Mouse (Mus musculus) MEL (cell line): ENCODE results near the gene Epb41l1. TPM values are rescaled to one million over a fixed set of nuclear protein-coding genes. Genes with fewer than 3 reads are reported as not detected.

Experiments
- DNase-seq: peaks from one replicate; pipeline ENCODE4 v3.0.0; 2011; ENCODE audit warnings: low read depth, low spot score
- H3K27ac ChIP-seq: 2 replicates; pipeline ENCODE4 v1.5.1; 2012; ENCODE audit warnings: low read depth, mild to moderate bottlenecking, control low read depth, low read length, moderate library complexity; ENCODE audit not compliant: control insufficient read depth
- H3K27me3 ChIP-seq, 2 experiments: fragments of 150-350 bp in 1 of 2; sonication (generic) in 1 of 2; 2 replicates each; pipeline ENCODE4 v1.6.1; 2012; ENCODE audit warnings: low read length in 2 of 2, mild to moderate bottlenecking in 2 of 2, improper control_type of control experiment in 1 of 2, moderate library complexity in 1 of 2; ENCODE audit not compliant: insufficient read depth in 2 of 2, control insufficient read depth in 1 of 2
- H3K36me3 ChIP-seq, 2 experiments: 2 replicates each; pipeline ENCODE4 v1.6.1; 2012 to 2014; ENCODE audit warnings: low read length in 2 of 2, improper control_type of control experiment in 1 of 2, inconsistent platforms in 1 of 2, mild to moderate bottlenecking in 1 of 2; ENCODE audit not compliant: insufficient read depth in 2 of 2, control insufficient read depth in 1 of 2
- H3K4me1 ChIP-seq, 2 experiments: fragments of 150-350 bp in 1 of 2; sonication (generic) in 1 of 2; 2 replicates each; pipeline ENCODE4 v1.6.1; 2012; ENCODE audit warnings: low read length in 2 of 2, improper control_type of control experiment in 1 of 2, mild to moderate bottlenecking in 1 of 2; ENCODE audit not compliant: insufficient read depth in 2 of 2, control insufficient read depth in 1 of 2
- H3K4me3 ChIP-seq, 2 experiments: fragments of 150-350 bp in 1 of 2; sonication (generic) in 1 of 2; 2 replicates each; pipeline ENCODE4 v1.5.1; 2012; ENCODE audit warnings: low read depth in 2 of 2, low read length in 2 of 2, mild to moderate bottlenecking in 2 of 2, moderate library complexity in 2 of 2, control low read depth in 1 of 2, improper control_type of control experiment in 1 of 2; ENCODE audit not compliant: control insufficient read depth in 1 of 2, insufficient read depth in 1 of 2
- H3K79me2 ChIP-seq: 2 replicates; pipeline ENCODE4 v1.6.1; 2012; ENCODE audit warnings: mild to moderate bottlenecking, low read length, moderate library complexity; ENCODE audit not compliant: control insufficient read depth, poor library complexity, insufficient read depth
- H3K9ac ChIP-seq: 2 replicates; pipeline ENCODE4 v1.6.1; 2012; ENCODE audit warnings: low read depth, mild to moderate bottlenecking, control low read depth, low read length, moderate library complexity; ENCODE audit not compliant: control insufficient read depth, poor library complexity, severe bottlenecking
- H3K9me3 ChIP-seq: fragments of 150-350 bp; sonication (generic); replicated peaks from 2 replicates; pipeline ENCODE4 v1.6.1; 2012; ENCODE audit warnings: mild to moderate bottlenecking, low read length, improper control_type of control experiment, moderate library complexity; ENCODE audit not compliant: insufficient read depth
- CHD1 ChIP-seq: IDR thresholded peaks from 2 replicates; pipeline ENCODE4 v1.6.1; 2012; ENCODE audit warnings: low read depth, mild to moderate bottlenecking, inconsistent platforms, low read length, improper control_type of control experiment
- E2F4 ChIP-seq: IDR thresholded peaks from 2 replicates; pipeline ENCODE4 v1.6.1; 2011; ENCODE audit warnings: low read depth, low read length, improper control_type of control experiment, borderline replicate concordance
- EP300 ChIP-seq, 2 experiments: IDR thresholded peaks; 2 replicates each; pipeline ENCODE4 v1.6.1; 2011; ENCODE audit warnings: improper control_type of control experiment in 2 of 2, low read length in 2 of 2, low read depth in 1 of 2, mild to moderate bottlenecking in 1 of 2
- ETS1 ChIP-seq: IDR thresholded peaks from 2 replicates; pipeline ENCODE4 v1.6.1; 2012; ENCODE audit warnings: low read depth, mild to moderate bottlenecking, inconsistent platforms, low read length, improper control_type of control experiment, moderate library complexity
- GABPA ChIP-seq: IDR thresholded peaks from 2 replicates; pipeline ENCODE4 v1.6.1; 2012; ENCODE audit warnings: low read depth, mild to moderate bottlenecking, inconsistent platforms, low read length, improper control_type of control experiment, moderate library complexity
- GATA1 ChIP-seq: IDR thresholded peaks from 2 replicates; pipeline ENCODE4 v1.6.1; 2011; ENCODE audit warnings: low read depth, low read length, improper control_type of control experiment
- HCFC1 ChIP-seq: IDR thresholded peaks from 2 replicates; pipeline ENCODE4 v1.6.1; 2012; ENCODE audit warnings: low read depth, mild to moderate bottlenecking, inconsistent platforms, low read length, improper control_type of control experiment, moderate library complexity
- MAFK ChIP-seq: IDR thresholded peaks from 2 replicates; pipeline ENCODE4 v1.6.1; 2011; ENCODE audit warnings: low read depth, mild to moderate bottlenecking, low read length, improper control_type of control experiment, borderline replicate concordance
- MAZ ChIP-seq: IDR thresholded peaks from 2 replicates; pipeline ENCODE4 v1.6.1; 2012; ENCODE audit warnings: low read depth, mild to moderate bottlenecking, inconsistent platforms, low read length, improper control_type of control experiment
- MEF2A ChIP-seq: IDR thresholded peaks from 2 replicates; pipeline ENCODE4 v1.6.1; 2014; ENCODE audit warnings: low read depth, mild to moderate bottlenecking, inconsistent platforms, low read length, improper control_type of control experiment; ENCODE audit not compliant: poor library complexity, insufficient replicate concordance, severe bottlenecking; ENCODE audit errors: extremely low read depth
- MXI1 ChIP-seq: IDR thresholded peaks from 2 replicates; pipeline ENCODE4 v1.6.1; 2011; ENCODE audit warnings: mild to moderate bottlenecking, low read depth, low read length, improper control_type of control experiment
- MYC ChIP-seq: IDR thresholded peaks from 2 replicates; pipeline ENCODE4 v1.6.1; 2011; ENCODE audit warnings: low read depth, mild to moderate bottlenecking, low read length, improper control_type of control experiment, moderate library complexity
- NRF1 ChIP-seq: IDR thresholded peaks from 2 replicates; pipeline ENCODE4 v1.6.1; 2014; ENCODE audit warnings: low read depth, mild to moderate bottlenecking, inconsistent platforms, low read length, improper control_type of control experiment, moderate library complexity; ENCODE audit not compliant: poor library complexity, insufficient read depth, severe bottlenecking
- POLR2A ChIP-seq, 2 experiments: IDR thresholded peaks; 2 replicates each; pipeline ENCODE4 v1.6.1; 2011 to 2012; ENCODE audit warnings: low read length in 2 of 2, mild to moderate bottlenecking in 2 of 2, control low read depth in 1 of 2, improper control_type of control experiment in 1 of 2, low read depth in 1 of 2, moderate library complexity in 1 of 2; ENCODE audit not compliant: control insufficient read depth in 1 of 2, insufficient read depth in 1 of 2, poor library complexity in 1 of 2
- POLR2AphosphoS2 ChIP-seq: IDR thresholded peaks from 2 replicates; pipeline ENCODE4 v1.6.1; 2011; ENCODE audit warnings: low read length, improper control_type of control experiment
- RAD21 ChIP-seq: IDR thresholded peaks from 2 replicates; pipeline ENCODE4 v1.6.1; 2011; ENCODE audit warnings: mild to moderate bottlenecking, low read depth, low read length, improper control_type of control experiment
- RCOR1 ChIP-seq: IDR thresholded peaks from 2 replicates; pipeline ENCODE4 v1.6.1; 2012; ENCODE audit warnings: low read depth, mild to moderate bottlenecking, inconsistent platforms, low read length, improper control_type of control experiment
- SIN3A ChIP-seq: IDR thresholded peaks from 2 replicates; pipeline ENCODE4 v1.6.1; 2012; ENCODE audit warnings: low read length, improper control_type of control experiment, inconsistent platforms
- TBP ChIP-seq: IDR thresholded peaks from 2 replicates; pipeline ENCODE4 v1.8.0; 2011; ENCODE audit warnings: low read depth, low read length, improper control_type of control experiment
- TCF12 ChIP-seq: IDR thresholded peaks from 2 replicates; pipeline ENCODE4 v1.6.1; 2014; ENCODE audit warnings: low read depth, mild to moderate bottlenecking, inconsistent platforms, low read length, improper control_type of control experiment, moderate library complexity
- UBTF ChIP-seq: IDR thresholded peaks from 2 replicates; pipeline ENCODE4 v1.6.1; 2012; ENCODE audit warnings: low read depth, mild to moderate bottlenecking, inconsistent platforms, low read length, improper control_type of control experiment, moderate library complexity, borderline replicate concordance; ENCODE audit not compliant: insufficient read depth
- USF2 ChIP-seq, 2 experiments: IDR thresholded peaks; 2 replicates each; pipeline ENCODE4 v1.6.1; 2011 to 2012; ENCODE audit warnings: improper control_type of control experiment in 2 of 2, low read length in 2 of 2, borderline replicate concordance in 1 of 2, inconsistent platforms in 1 of 2, low read depth in 1 of 2, mild to moderate bottlenecking in 1 of 2; ENCODE audit not compliant: insufficient read depth in 1 of 2
- ZC3H11A ChIP-seq: IDR thresholded peaks from 2 replicates; pipeline ENCODE4 v1.6.1; 2012; ENCODE audit warnings: low read depth, mild to moderate bottlenecking, inconsistent platforms, low read length, improper control_type of control experiment
- ZKSCAN1 ChIP-seq: IDR thresholded peaks from 2 replicates; pipeline ENCODE4 v1.6.1; 2012; ENCODE audit warnings: low read depth, mild to moderate bottlenecking, inconsistent platforms, low read length, improper control_type of control experiment, moderate library complexity
- ZMIZ1 ChIP-seq: IDR thresholded peaks from 2 replicates; pipeline ENCODE4 v1.6.1; 2012; ENCODE audit warnings: low read depth, mild to moderate bottlenecking, inconsistent platforms, low read length, improper control_type of control experiment, moderate library complexity
- ZNF384 ChIP-seq: IDR thresholded peaks from 2 replicates; pipeline ENCODE4 v1.6.1; 2012; ENCODE audit warnings: low read depth, mild to moderate bottlenecking, inconsistent platforms, low read length, improper control_type of control experiment
- polyA plus RNA-seq, 2 experiments: library from polyadenylated mRNA; stranded (reverse) in 1 of 2; unstranded in 1 of 2; fragments of >175 nt in 1 of 2; fragments of >200 nt in 1 of 2; gene quantifications; 2 replicates each; pipeline versions ENCODE4 v1.2.1 to v1.2.4; 2012; ENCODE audit warnings: low replicate concordance in 2 of 2, low read depth in 1 of 2; ENCODE audit not compliant: insufficient read length in 2 of 2, insufficient read depth in 1 of 2, missing spikeins in 1 of 2
- total RNA-seq: library from RNA; depleted of rRNA; stranded (reverse); fragments of 300-350 nt; gene quantifications from 2 replicates; pipeline ENCODE4 v1.2.3, GENCODE M21; 2012

Gene Epb41l1
- total and polyA plus RNA-seq, 3 experiments = 1.5 to 7.3 TPM; not detected in 1

DNA sequence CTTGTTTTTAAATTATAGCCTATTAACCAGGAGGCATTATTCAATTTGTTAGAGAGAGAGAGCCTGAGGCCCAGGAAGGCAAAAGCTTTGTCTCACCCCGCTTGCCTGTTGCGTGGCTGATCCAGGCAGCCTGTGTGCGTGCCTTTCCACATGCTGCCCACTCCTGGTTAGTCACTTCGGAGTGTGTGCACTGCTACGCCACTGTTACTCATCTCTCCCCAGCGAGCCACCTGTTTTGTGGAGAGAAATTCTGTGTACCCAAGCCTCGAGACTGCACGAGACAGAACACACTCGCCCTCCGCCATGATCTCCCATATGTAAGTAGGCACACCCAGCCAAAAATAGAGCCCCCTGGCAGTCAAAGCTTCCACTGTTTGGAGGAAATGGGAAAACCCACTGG lies 40.8 kb upstream of the Epb41l1 start:
- Histone ChIP-seq H3K27ac (no peak overlapping the region), H3K4me1 (no peaks in the 10 kb centered on the region), H3K27me3 (no peaks in the 10 kb centered on the region), H3K9ac (no peak overlapping the region), H3K9me3 (no peaks in the 10 kb centered on the region), H3K4me3 (no peak overlapping the region), H3K79me2 (no peaks in the 10 kb centered on the region), H3K36me3 (no peaks in the 10 kb centered on the region)
- no peak for DNase-seq
- no peak for TF ChIP-seq MXI1
- TF ChIP-seq UBTF = no peak
- no peak for TF ChIP-seq ETS1
- no peak for TF ChIP-seq MAZ
- no peak for TF ChIP-seq USF2 (IDR thresholded peaks at IDR 0.05; ENCODE audit: borderline replicate concordance in 1 of 2, insufficient read depth in 1 of 2, low read depth in 1 of 2, low read length in 2 of 2)
- TF ChIP-seq EP300 (IDR thresholded peaks at IDR 0.05; ENCODE audit: low read depth in 1 of 2, low read length in 2 of 2) = no peak
- no peak for TF ChIP-seq ZKSCAN1
- TF ChIP-seq MEF2A = no peak
- TF ChIP-seq RAD21 = no peak
- no peak for TF ChIP-seq SIN3A
- TF ChIP-seq E2F4 = no peak
- TF ChIP-seq GABPA = no peak
- no peak for TF ChIP-seq ZC3H11A
- no peak for TF ChIP-seq MYC
- no peak for TF ChIP-seq ZMIZ1
- TF ChIP-seq HCFC1 = no peak
- no peak for TF ChIP-seq POLR2AphosphoS2
- TF ChIP-seq TCF12 = no peak

GRCm38 (mm10) chr2:156381350-156381749 lies 39.4 kb upstream of the Epb41l1 start:
- Histone ChIP-seq H3K9me3 (no peaks in the 10 kb centered on the region), H3K27ac (no peak overlapping the region), H3K79me2 (no peaks in the 10 kb centered on the region), H3K4me1 (no peaks in the 10 kb centered on the region), H3K36me3 (no peaks in the 10 kb centered on the region), H3K9ac (no peak overlapping the region), H3K4me3 (no peak overlapping the region), H3K27me3 (no peaks in the 10 kb centered on the region)
- TF ChIP-seq POLR2AphosphoS2 (no peak), UBTF (no peak), MAZ (no peak), ZNF384 (no peak), RCOR1 (no peak), NRF1 (no peak), CHD1 (no peak), GATA1 (no peak), TCF12 (no peak), GABPA (no peak), TBP (no peak), MXI1 (no peak), HCFC1 (no peak), MAFK (no peak), POLR2A (IDR thresholded peaks at IDR 0.05; ENCODE audit: control insufficient read depth in 1 of 2, insufficient read depth in 1 of 2, low read depth in 1 of 2, low read length in 2 of 2, poor library complexity in 1 of 2) (no peak)
- no peak for DNase-seq
